Mouse (Mus musculus): ENCODE data around the gene Cabp1. TPM values are rescaled to one million over a fixed set of nuclear protein-coding genes. Genes with fewer than 3 reads are reported as not detected.

The Cabp1 gene
- polyA plus RNA-seq, 1 experiment from 2014 or later, result not detected

Other genes starting within 250 kb of the Cabp1 start
- 2.4 and 2.9 TPM in 2 replicates for gene Hnf1a, start 223.3 kb downstream of the Cabp1 start, polyA plus RNA-seq (2015; fragmentation: Nextera tagmentation; extraction: Ambion mirVana)
- gene Sppl3, start 183.2 kb downstream of the Cabp1 start, polyA plus RNA-seq (2015; fragmentation: Nextera tagmentation; extraction: Ambion mirVana), result 4.2 and 4.7 TPM in 2 replicates
- 11.1 and 12.0 TPM in 2 replicates for gene Gm10401, start 96.1 kb downstream of the Cabp1 start, polyA plus RNA-seq (2015; fragmentation: Nextera tagmentation; extraction: Ambion mirVana)
- gene Acads, start 75.0 kb downstream of the Cabp1 start, polyA plus RNA-seq (2015; fragmentation: Nextera tagmentation; extraction: Ambion mirVana), result 40.9 and 41.5 TPM in 2 replicates
- 8.7 and 10.4 TPM in 2 replicates for gene Unc119b, start 59.4 kb downstream of the Cabp1 start, polyA plus RNA-seq (2015; fragmentation: Nextera tagmentation; extraction: Ambion mirVana)
- gene Mlec, start 36.2 kb downstream of the Cabp1 start, polyA plus RNA-seq (2015; fragmentation: Nextera tagmentation; extraction: Ambion mirVana), result 23.0 and 26.0 TPM in 2 replicates
- gene Pop5, start 41.5 kb upstream of the Cabp1 start, polyA plus RNA-seq (2015; fragmentation: Nextera tagmentation; extraction: Ambion mirVana), result 120 and 127 TPM in 2 replicates
- 122 and 126 TPM in 2 replicates for gene Rnf10, start 78.5 kb upstream of the Cabp1 start, polyA plus RNA-seq (2015; fragmentation: Nextera tagmentation; extraction: Ambion mirVana)
- 38.1 and 42.0 TPM in 2 replicates for gene Coq5, start 85.3 kb upstream of the Cabp1 start, polyA plus RNA-seq (2015; fragmentation: Nextera tagmentation; extraction: Ambion mirVana)
- gene Dynll1, start 106.6 kb upstream of the Cabp1 start, polyA plus RNA-seq (2015; fragmentation: Nextera tagmentation; extraction: Ambion mirVana), result 744 and 768 TPM in 2 replicates
- gene Srsf9, start 132.8 kb upstream of the Cabp1 start, polyA plus RNA-seq (2015; fragmentation: Nextera tagmentation; extraction: Ambion mirVana), result 130 and 143 TPM in 2 replicates
- gene Gatc, start 146.8 kb upstream of the Cabp1 start, polyA plus RNA-seq (2015; fragmentation: Nextera tagmentation; extraction: Ambion mirVana), result 13.0 and 19.0 TPM in 2 replicates
- 40.4 and 41.5 TPM in 2 replicates for gene Triap1, start 146.8 kb upstream of the Cabp1 start, polyA plus RNA-seq (2015; fragmentation: Nextera tagmentation; extraction: Ambion mirVana)
- gene Cox6a1, start 154.6 kb upstream of the Cabp1 start, polyA plus RNA-seq (2015; fragmentation: Nextera tagmentation; extraction: Ambion mirVana), result 735 and 795 TPM in 2 replicates
- 0.83 and 1.4 TPM in 2 replicates for gene Msi1, start 235.2 kb upstream of the Cabp1 start, polyA plus RNA-seq (2015; fragmentation: Nextera tagmentation; extraction: Ambion mirVana)

Measured in liver, embryonic 13.5 days (tissue).